Mouse (Mus musculus) layer of hippocampus, adult 18-20 months (tissue): ENCODE measurements around the gene Wrnip1. TPM values are rescaled to one million over a fixed set of nuclear protein-coding genes. Genes with fewer than 3 reads are reported as not detected.
A peak's percentile ranks its signal among the peaks of the same experiment; 100 is the strongest.
"Not testable (repeated sequence)": the region's sequence is repeated elsewhere in the genome, so short reads cannot be mapped to it uniquely, and the experiment has no call there.

ENCODE experiments used
- DNase-seq, 2 experiments: peaks; one replicate each; pipeline ENCODE4 v3.0.0; 2022; ENCODE audit warnings: low spot score in 2 of 2
- total RNA-seq, 2 experiments: library from RNA; stranded (reverse); gene quantifications; 2 replicates each; pipeline ENCODE4 v1.2.3; 2021

Wrnip1 gene
- total RNA-seq, 2 experiments from 2014 or later: 58.0 to 64.3 TPM

- DNase-seq: no peak
Observed at GRCm38 (mm10) chr13:32850668-32851404, 49.0 kb downstream of the Wrnip1 start, which contains the start of gene Serpinb1a. TSS of gene Serpinb1a (minus strand) at chr13:32851185.

- peak in 1 of 2 experiments; percentile 62 for DNase-seq
Observed at GRCm38 (mm10) chr13:32851967-32852366, 50.1 kb downstream of the Wrnip1 start.

GRCm38 (mm10) chr13:32852539-32852938 lies 50.7 kb downstream of the Wrnip1 start:
- DNase-seq: no peak

GRCm38 (mm10) chr13:32853073-32853472 lies 51.2 kb downstream of the Wrnip1 start:
- DNase-seq: no peak

DNA sequence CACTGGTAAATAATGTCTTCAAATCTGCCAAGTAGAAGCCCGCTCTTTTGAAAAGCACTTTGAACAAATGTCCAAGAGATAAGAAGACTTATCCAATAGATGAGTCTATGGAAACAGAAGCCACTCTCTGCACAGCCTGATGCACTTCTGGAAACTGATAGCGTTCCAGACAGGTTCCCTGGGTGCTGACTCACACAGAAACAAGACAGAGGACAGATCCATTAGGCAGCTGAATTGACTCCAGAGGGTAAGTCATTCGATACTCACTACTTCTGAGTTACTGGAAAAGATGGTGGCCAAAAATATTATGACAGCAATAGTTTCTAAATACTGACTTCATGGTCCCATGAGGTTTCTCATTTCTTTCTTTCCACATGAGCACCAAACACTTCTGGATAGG lies 59.0 kb downstream of the Wrnip1 start:
- no peak for DNase-seq

DNA sequence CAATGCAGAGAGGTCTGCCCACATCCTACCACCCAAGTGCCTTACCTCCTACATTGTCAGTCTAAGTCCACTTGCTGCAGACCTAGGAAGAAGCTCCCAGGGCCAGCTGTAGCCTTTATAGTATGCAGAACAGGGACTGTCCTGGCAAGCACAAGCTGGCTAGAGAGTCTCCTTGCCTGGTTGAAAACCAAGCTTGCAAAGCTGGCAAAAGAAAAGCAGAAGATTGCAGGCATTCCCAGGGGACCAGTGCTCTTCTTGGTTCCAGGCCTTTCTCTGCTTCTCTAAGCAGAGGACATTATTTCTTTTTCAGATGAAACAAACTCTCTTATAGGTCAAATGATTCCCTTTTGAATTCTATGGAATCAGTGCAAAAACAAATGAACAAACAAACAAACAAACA lies 61.6 kb downstream of the Wrnip1 start:
- DNase-seq: no peak

GRCm38 (mm10) chr13:32864529-32864928 lies 62.7 kb downstream of the Wrnip1 start:
- not testable (repeated sequence) for DNase-seq

DNA sequence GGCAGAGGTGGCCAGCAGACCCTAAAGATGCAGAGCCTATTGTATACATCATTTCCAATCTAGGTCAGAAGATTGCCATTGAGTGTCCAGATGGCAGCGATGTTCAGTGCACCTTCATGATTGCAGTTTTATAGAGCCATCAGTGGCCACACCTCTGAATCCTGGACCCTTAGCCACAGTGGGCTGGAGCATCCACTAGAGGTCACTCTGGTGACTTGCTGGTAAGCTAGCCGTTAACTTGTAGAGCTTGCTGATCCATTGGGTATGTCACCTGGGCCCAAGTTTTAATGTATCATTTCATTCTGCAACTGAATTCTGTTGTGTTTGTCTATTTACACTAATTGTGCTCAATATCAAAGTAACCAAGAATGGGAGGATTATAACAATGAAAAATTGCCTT lies 63.8 kb downstream of the Wrnip1 start:
- DNase-seq: peak in 1 of 2 experiments; percentile 18

DNA sequence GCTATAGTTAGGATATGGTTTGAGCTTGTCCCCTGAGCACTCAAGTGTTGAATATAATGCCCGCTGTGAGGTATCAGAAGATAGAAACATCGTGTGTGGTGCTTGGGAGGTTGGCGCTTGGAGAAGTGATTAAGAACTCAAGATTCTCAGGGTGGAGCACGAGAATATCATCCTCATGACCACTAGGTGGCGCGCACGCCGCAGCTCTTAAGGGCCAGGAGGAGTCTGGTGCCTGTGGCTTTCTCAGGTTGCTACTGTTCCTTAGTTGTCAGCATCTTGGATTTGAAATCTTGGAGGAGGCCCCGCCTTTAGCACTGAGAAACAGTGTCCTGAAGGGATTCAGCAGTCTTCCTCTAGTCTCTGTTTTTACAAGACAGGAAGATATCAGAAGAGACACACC lies 64.6 kb downstream of the Wrnip1 start:
- peak; percentile 56 to 78 for DNase-seq

DNA sequence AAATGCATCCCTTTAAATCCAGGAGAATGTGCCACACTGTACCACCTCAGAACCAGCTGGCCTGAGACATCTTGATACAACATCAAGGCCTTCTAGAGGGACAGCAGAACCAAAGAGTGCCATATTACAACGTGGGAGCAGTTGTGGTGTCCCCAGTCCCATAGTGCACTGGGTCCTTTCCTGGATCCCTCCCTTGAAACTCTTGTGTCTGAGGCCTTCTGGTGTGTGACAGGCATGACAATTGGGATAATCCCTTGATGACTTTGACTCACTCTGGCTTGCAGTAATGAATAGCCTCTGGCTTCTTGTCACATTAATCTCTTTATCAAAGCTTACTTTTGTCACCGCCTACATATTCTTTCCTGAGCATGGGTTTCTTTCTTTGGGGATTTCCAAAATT lies 65.2 kb downstream of the Wrnip1 start:
- no peak for DNase-seq

DNA sequence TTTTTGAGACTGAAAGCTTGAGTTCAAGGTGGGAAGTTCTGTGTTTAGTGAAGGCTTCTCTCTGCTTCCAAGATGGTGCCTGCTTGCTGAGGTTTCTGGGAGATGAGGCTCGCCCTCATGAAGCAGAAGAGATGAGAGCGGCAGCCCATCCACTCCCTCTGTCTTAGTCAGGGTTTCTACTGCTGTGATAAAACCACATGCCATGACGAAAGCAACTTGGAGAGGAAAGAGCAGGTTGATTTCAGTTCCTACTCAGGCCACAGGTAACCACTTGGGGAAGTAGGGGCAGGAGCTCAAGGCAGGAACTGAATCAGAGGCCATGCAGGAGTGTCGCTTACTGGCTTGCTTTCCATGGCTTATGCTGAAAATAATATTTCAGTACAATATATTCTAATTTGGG lies 66.4 kb downstream of the Wrnip1 start:
- DNase-seq: not testable (repeated sequence)

DNA sequence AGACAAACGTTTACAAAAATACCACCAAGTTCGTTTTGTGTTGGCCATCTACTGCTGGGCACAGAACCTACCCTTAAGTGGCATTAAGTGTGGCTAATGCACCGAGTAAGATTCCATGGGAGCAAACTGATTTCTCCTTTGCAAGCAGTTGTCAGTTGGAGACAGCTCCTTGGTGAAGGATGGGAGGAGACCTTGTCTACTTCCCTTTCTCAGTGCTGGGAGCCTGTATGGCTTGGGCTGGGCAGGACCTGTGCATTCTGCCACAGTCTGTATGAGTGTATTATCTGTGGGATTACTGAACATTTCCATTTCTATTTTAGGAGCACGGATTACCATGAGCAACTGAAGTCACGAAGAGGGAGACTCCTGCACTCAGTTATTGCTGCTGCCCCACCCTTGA lies 67.0 kb downstream of the Wrnip1 start:
- DNase-seq: no peak

Other genes starting within 250 kb of the Wrnip1 start
- gene Mylk4, start 18.1 kb upstream of the Wrnip1 start, total RNA-seq: under 1 TPM in 1 of 2 experiments, not detected in 1; 0.17 TPM
- gene D930007J09Rik, start 811 bp downstream of the Wrnip1 start, total RNA-seq: 1 to 10 TPM in 1 of 2 experiments, not detected in 1; 1.7 TPM
- gene Serpinb1a, start 49.1 kb downstream of the Wrnip1 start, total RNA-seq: 1 to 10 TPM; 6.6 to 7.0 TPM
- gene Serpinb1c, start 96.2 kb downstream of the Wrnip1 start, total RNA-seq: not detected
- gene Serpinb6b, start 163.2 kb downstream of the Wrnip1 start, total RNA-seq: 1 to 10 TPM in 1 of 2 experiments, under 1 TPM in 1; 0.63 to 1.0 TPM
- 1 to 10 TPM; 5.7 to 6.1 TPM for gene Serpinb9, start 201.2 kb downstream of the Wrnip1 start, total RNA-seq
- gene Serpinb9b, start 225.4 kb downstream of the Wrnip1 start, total RNA-seq: not detected